Mouse (Mus musculus): ENCODE results near the gene Nbdy.
A peak's percentile ranks its signal among the peaks of the same experiment; 100 is the strongest.

Nbdy gene

DNA sequence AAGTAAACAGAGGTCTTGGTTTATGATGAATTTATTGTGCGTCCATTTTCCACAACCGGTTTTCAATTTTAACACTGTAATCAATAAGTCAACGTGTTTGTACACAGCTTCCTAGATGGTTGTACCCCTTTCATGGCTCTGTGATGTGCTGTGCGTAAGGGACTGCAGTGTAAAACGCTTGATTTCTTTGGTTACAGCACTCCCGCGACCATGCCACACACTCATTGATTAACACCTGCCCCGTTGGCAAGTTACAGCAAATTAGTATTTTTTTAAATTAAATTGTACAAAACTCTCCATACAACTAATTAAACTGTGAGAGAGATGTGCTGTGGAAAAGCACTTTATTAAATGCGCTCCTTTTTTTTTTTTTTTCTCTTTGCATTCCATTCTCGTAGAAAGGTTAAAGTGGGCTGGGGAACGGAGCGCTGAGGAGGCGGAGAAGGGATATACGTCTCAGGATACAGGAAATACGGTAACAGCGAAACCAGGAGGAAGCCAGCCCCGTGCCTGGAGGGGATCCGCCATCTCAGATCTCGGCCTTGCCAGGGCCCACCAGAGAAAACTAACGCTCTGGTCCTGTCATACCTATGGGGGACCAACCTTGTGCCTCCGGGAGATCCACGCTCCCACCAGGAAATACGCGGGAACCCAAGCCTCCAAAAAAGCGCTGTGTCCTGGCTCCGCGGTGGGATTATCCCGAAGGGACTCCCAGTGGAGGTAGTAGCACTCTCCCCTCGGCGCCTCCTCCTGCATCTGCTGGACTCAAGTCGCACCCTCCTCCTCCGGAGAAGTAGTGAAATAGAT lies at the start of gene Nbdy:
Gene Nbdy, plus strand, starts transcription at position 481 of the 807 bp plus-strand sequence.
- peak; percentile 58 for DNase-seq

DNA sequence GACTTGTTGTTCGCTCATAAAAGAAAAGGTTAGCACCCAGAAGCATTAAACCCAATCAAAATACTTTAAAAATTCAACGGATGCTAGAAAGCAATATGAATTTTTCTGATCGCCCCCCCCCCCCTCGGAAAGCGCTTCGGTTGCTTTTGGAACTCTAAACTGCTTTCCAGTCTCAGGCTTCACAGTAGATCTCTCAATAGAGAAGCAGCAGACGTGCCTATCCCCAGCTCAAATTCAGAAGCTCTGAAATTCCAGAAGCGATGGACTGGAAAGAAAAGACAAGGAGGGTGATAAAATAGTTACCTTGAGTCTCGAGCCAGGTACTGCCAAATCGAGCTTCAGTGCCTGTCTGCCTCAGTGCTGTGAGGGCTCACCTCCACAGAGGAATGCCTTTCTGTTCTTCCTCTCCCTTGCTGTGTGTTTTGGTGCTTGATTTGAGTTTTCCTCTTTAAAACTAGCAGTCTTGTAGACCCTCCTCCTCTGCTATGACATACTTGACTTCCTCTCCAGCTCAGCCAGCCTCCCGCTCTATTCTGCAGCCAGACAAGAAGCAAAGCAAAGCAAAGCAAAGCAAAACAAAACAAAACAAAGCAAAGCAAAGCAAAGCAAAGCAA lies 27.5 kb upstream of the Nbdy start, which contains the start of gene Kctd12b:
Gene Kctd12b, minus strand, starts transcription at position 610 of the 614 bp plus-strand sequence.
- no peak for DNase-seq

DNA sequence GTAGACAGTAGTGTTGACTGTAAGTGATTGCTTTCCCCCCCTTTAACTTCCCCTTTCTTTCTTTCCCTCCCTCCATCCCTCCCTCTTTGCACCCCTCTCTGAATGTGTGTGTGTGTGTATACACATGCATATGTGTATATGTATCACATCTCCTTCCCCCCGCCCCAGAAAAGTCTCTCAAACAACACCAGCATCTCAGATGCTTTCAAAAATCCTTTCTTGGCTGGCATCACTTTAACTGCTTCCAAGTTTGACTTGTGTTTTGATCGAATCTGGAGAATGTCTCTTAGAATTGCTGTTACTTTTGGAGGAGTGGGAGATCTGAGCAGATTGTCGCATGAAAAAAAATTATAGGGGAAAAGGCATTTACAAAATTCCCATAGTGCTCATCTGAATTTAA lies 22.9 kb upstream of the Nbdy start:
- DNase-seq, result no peak

GRCm38 (mm10) chrX:153707735-153708134 lies 15.7 kb upstream of the Nbdy start:
- no peak for DNase-seq

DNA sequence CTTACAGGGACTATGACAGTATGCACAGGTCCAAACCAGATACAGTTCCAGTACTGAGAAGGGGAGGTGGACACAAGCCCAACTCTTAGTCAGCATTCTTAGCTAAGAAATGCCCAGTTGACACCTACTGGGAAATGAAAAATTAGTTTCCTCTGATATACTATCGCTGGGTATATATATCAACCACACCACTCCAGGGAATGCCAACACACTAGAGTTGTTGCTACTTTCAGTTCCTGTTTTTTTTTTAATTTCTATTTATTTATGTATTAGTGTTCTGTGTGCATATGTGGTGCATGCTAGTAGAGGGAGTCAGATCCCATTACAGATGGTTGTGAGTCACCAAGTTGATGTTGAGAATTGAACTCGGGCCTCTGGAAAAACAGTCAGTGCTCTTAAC lies 6.7 kb upstream of the Nbdy start:
- no peak for DNase-seq

DNA sequence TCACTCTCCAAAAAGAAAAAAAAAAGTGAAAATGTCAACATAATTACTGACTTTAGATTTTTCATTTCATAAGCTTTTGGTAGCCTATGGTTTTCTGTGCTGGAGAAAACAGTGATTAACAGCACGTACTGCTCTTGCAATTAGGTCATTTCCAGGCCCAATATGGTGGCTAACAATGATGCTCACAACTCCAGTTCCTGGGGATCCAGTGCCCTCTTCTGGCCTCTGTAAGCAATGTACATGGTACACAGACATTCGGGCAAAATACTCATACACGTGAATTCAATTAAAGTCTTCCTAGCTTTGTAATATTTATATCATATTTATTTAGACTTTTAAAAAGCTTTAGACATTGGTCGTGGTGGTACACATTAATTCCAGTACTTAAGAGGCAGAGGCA lies 3.8 kb upstream of the Nbdy start:
- DNase-seq, result no peak

GRCm38 (mm10) chrX:153724400-153724799 lies 1.0 kb downstream of the Nbdy start:
- DNase-seq, result no peak

GRCm38 (mm10) chrX:153735697-153736096 lies 12.3 kb downstream of the Nbdy start:
- no peak for DNase-seq

DNA sequence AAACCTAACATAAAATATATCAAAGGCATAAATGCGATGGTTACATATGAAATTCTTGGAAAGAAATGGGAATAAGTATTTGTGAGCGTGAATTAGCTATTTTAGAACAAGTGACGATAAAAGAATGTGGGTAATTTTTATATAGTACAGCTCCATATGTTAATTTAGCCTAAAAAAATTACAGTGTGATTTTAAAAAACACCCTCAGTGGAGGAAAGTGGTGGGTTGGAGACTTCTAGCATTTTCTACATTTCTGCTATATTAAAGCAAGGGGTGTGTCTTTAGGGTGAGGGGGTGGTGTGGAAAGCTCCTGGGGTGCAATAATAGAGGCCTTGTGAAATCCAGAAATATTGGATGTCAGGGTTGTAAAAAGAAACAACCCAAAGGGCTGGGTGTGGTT lies 19.1 kb downstream of the Nbdy start:
- DNase-seq, result no peak

GRCm38 (mm10) chrX:153749230-153749629 lies 25.8 kb downstream of the Nbdy start:
- DNase-seq, result no peak

Data from liver (tissue).